Mouse (Mus musculus) gastrocnemius, postnatal 4 days (tissue): ENCODE data around the gene St8sia6. TPM values are rescaled to one million over a fixed set of nuclear protein-coding genes. Genes with fewer than 3 reads are reported as not detected.
A peak's percentile ranks its signal among the peaks of the same experiment; 100 is the strongest.

Experiments used
- DNase-seq, 2 experiments: peaks; one replicate each; pipeline ENCODE4 v3.0.0; 2021 to 2022; ENCODE audit warnings: low spot score in 2 of 2, mixed read lengths in 2 of 2
- total RNA-seq, 2 experiments: library from RNA; stranded (reverse); gene quantifications; 2 replicates each; pipeline ENCODE4 v1.2.3; 2021

Gene St8sia6
- total RNA-seq, 2 experiments from 2014 or later, result 0.31 to 0.39 TPM

- DNase-seq, result no peak
Observed at GRCm38 (mm10) chr2:13767532-13768411, 26.1 kb downstream of the St8sia6 start.

- DNase-seq, result no peak
Observed at GRCm38 (mm10) chr2:13760366-13760765, 33.5 kb downstream of the St8sia6 start.

- DNase-seq, result no peak
Observed at GRCm38 (mm10) chr2:13757412-13757811, 36.5 kb downstream of the St8sia6 start.

GRCm38 (mm10) chr2:13755733-13756132 lies 38.1 kb downstream of the St8sia6 start:
- no peak for DNase-seq

- no peak for DNase-seq
Observed at GRCm38 (mm10) chr2:13751691-13752090, 42.2 kb downstream of the St8sia6 start.

GRCm38 (mm10) chr2:13750777-13751176 lies 43.1 kb downstream of the St8sia6 start:
- no peak for DNase-seq

- DNase-seq, result no peak
Observed at GRCm38 (mm10) chr2:13750089-13750488, 43.8 kb downstream of the St8sia6 start.

GRCm38 (mm10) chr2:13749176-13749575 lies 44.7 kb downstream of the St8sia6 start:
- no peak for DNase-seq

- DNase-seq, result no peak
Observed at GRCm38 (mm10) chr2:13747576-13747975, 46.3 kb downstream of the St8sia6 start.

- DNase-seq, result no peak
Observed at GRCm38 (mm10) chr2:13746023-13746422, 47.8 kb downstream of the St8sia6 start.

GRCm38 (mm10) chr2:13738704-13739103 lies 55.2 kb downstream of the St8sia6 start:
- DNase-seq, result no peak

- no peak for DNase-seq
Observed at GRCm38 (mm10) chr2:13727901-13728300, 66.0 kb downstream of the St8sia6 start.

- DNase-seq, result no peak
Observed at GRCm38 (mm10) chr2:13725592-13725991, 68.3 kb downstream of the St8sia6 start.

GRCm38 (mm10) chr2:13722241-13722640 lies 71.6 kb downstream of the St8sia6 start:
- no peak for DNase-seq

- DNase-seq, result no peak
Observed at GRCm38 (mm10) chr2:13718628-13719185, 75.2 kb downstream of the St8sia6 start.

GRCm38 (mm10) chr2:13708785-13709184 lies 85.1 kb downstream of the St8sia6 start:
- DNase-seq, result no peak

- no peak for DNase-seq
Observed at GRCm38 (mm10) chr2:13697514-13697913, 96.3 kb downstream of the St8sia6 start.

- DNase-seq, result no peak
Observed at GRCm38 (mm10) chr2:13694417-13694816, 99.4 kb downstream of the St8sia6 start.

- no peak for DNase-seq
Observed at GRCm38 (mm10) chr2:13684380-13684779, 109.5 kb downstream of the St8sia6 start.

- DNase-seq, result no peak
Observed at GRCm38 (mm10) chr2:13683205-13683570, 110.7 kb downstream of the St8sia6 start.

GRCm38 (mm10) chr2:13682488-13683204 lies 111.2 kb downstream of the St8sia6 start:
- peak in 1 of 2 experiments; percentile 10 for DNase-seq

- DNase-seq, result no peak
Observed at GRCm38 (mm10) chr2:13672946-13673345, 120.9 kb downstream of the St8sia6 start.
